Mouse (Mus musculus) spleen, postnatal 4 days (tissue): Measurements from ENCODE around the gene Zfp456.
"Not testable (repeated sequence)": the region's sequence is repeated elsewhere in the genome, so short reads cannot be mapped to it uniquely, and the experiment has no call there.

Source experiments
- DNase-seq, 2 experiments: peaks; one replicate each; pipeline ENCODE4 v3.0.0; 2022; ENCODE audit warnings: low spot score in 2 of 2

Zfp456 gene

GRCm38 (mm10) chr13:67375050-67375911 is at the start of gene Zfp456, which contains the start of gene Gm28041:
Gene Zfp456 (minus strand): TSS chr13:67375810.
Gene Gm28041 (minus strand): TSS chr13:67375733.
- peak; percentile 62 to 70 for DNase-seq

- DNase-seq = not testable (repeated sequence)
Measured at GRCm38 (mm10) chr13:67422532-67422931, 46.9 kb upstream of the Zfp456 start.

- peak; percentile 13 to 66 for DNase-seq
Measured at GRCm38 (mm10) chr13:67421207-67421857, 45.7 kb upstream of the Zfp456 start, which contains the start of gene Zfp459. Gene Zfp459 (minus strand): TSS chr13:67421418.

- no peak for DNase-seq
Measured at GRCm38 (mm10) chr13:67420558-67421206, 45.1 kb upstream of the Zfp456 start.

GRCm38 (mm10) chr13:67416811-67417210 is 41.2 kb upstream of the Zfp456 start:
- no peak for DNase-seq

- DNase-seq = no peak
Measured at GRCm38 (mm10) chr13:67415759-67416158, 40.1 kb upstream of the Zfp456 start.

- DNase-seq = not testable (repeated sequence)
Measured at GRCm38 (mm10) chr13:67413634-67414033, 38.0 kb upstream of the Zfp456 start.

- DNase-seq = peak; percentile 56 to 72
Measured at GRCm38 (mm10) chr13:67399183-67399903, 23.7 kb upstream of the Zfp456 start, which contains the start of gene Zfp429. Gene Zfp429 (minus strand): TSS chr13:67399819.

- DNase-seq = not testable (repeated sequence)
Measured at GRCm38 (mm10) chr13:67376255-67376654, 645 bp upstream of the Zfp456 start.

- peak; percentile 83 to 88 for DNase-seq
Measured at GRCm38 (mm10) chr13:67360131-67360744, 15.4 kb downstream of the Zfp456 start, which contains the start of the genes Gm28044 and Zfp953. Gene Gm28044 (minus strand): TSS chr13:67360536. Gene Zfp953 (minus strand): TSS chr13:67360605.

GRCm38 (mm10) chr13:67351854-67352253 is 23.8 kb downstream of the Zfp456 start:
- DNase-seq = no peak

GRCm38 (mm10) chr13:67343422-67343821 is 32.2 kb downstream of the Zfp456 start:
- no peak for DNase-seq

GRCm38 (mm10) chr13:67332877-67333276 is 42.7 kb downstream of the Zfp456 start:
- DNase-seq = no peak

- DNase-seq = peak; percentile 72 to 80
Measured at GRCm38 (mm10) chr13:67332019-67332724, 43.4 kb downstream of the Zfp456 start, which contains the start of gene Zfp595. Gene Zfp595 (minus strand): TSS chr13:67332570.
